Mouse (Mus musculus) spleen, adult 2 months (tissue): Measurements from ENCODE around the gene Apex2.

Source experiments
- CTCF ChIP-seq: fragments of 200-500 bp; IDR thresholded peaks from 2 replicates; pipeline ENCODE4 v1.5.1; 2011; ENCODE audit warnings: mild to moderate bottlenecking, inconsistent platforms; ENCODE audit not compliant: insufficient read depth, insufficient read length, insufficient replicate concordance; ENCODE audit errors: extremely low read depth
- POLR2A ChIP-seq: fragments of 200-500 bp; IDR thresholded peaks from 2 replicates; pipeline ENCODE4 v1.6.1; 2011; ENCODE audit warnings: low read depth, low read length, inconsistent platforms

DNA sequence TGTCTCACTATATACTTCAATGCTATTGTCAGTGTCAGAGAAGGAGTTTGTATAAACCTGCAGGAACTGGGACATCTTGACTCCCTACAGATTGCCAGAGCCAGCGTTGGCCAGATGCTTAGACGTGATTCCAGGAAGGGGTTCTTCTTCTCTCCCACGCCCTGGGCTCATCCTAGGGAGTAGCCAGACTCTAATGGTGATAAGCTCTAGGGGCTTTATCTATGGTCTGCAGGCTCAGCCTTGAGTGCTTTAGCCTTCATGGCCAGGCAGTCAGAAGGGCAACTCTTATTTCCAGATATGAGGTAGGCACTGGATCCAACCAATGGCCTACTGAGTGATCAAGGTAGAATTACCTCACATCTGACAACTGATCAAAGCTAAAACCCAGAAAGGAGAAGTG is 40.0 kb downstream of the Apex2 start:
- no peak for TF ChIP-seq CTCF
- no peak for TF ChIP-seq POLR2A
